Mouse (Mus musculus): ENCODE data around the gene Noct.

Gene Noct

DNA sequence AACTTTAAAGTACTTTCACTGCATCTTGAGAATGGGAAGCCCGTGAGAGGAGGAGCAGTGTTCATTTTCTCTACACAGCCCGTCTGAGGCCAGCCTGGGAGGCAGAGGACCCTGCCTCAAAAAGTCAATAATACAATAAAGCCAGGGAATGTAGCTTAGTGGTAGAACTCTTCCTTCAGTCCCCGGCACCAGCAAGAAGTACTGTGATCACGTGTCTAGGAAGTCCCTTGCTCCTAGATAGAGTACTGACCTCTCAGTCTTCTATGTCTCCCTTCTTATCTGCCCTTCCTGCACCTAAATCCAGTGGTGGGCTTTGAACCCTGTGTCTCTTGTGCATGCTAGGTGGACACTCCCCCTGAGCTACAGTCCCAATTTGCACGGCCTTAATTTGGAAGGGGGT lies 6.6 kb downstream of the Noct start:
- DNase-seq (ENCODE audit: low read depth): no peak

DNA sequence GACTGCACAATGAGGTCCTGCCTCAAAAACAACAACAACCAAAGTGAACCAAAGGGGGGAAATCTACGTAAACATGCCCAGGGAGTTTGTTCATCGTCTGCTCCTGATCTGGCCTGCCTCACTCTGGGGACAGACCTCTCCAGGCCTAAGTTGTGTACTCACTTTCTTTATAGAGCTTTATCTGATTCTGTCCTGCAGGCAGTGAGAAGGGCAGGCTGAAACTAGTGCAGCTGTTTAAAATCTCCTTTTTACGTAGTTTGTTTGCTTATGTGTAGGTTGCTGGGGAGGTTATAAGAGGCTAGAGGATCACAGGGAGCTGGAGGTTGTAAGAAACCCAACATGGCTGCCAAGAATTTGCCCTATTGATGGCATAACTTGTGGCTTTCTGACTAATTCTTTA lies 7.3 kb downstream of the Noct start:
- DNase-seq (ENCODE audit: low read depth): no peak

DNA sequence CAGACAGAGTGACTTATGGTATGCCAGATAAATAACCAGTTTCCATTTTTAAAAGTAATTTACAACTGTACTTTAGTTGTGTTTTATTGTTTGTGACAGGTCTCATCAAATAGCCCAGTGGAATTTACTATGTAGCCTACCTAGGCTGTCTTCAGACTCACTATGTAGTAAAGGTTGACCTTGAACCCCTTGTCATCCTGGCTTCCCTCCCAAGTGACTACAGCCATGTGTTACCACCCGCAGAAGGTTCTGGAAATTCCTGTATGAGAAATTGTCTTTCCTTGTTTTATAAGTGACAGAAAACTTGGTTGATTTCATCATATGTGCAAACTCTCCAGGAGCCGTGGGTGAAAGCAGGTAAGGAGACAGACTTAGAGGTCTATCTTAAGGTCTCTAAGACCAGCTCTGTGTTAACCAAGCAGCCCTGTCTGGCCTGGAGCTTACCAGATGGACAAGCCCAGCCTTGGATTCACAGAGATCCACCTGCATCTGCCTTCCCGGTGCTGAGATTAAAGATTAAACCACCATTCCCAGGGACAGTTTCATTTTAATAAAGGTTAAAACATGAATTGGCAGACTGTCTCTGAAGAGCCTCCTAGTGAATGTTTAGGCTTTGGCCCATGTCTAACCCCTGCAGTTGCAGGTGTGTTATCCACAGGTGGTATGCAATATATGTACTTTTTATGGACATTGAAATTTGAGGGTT lies 8.1 kb downstream of the Noct start:
- DNase-seq (ENCODE audit: low read depth): no peak

DNA sequence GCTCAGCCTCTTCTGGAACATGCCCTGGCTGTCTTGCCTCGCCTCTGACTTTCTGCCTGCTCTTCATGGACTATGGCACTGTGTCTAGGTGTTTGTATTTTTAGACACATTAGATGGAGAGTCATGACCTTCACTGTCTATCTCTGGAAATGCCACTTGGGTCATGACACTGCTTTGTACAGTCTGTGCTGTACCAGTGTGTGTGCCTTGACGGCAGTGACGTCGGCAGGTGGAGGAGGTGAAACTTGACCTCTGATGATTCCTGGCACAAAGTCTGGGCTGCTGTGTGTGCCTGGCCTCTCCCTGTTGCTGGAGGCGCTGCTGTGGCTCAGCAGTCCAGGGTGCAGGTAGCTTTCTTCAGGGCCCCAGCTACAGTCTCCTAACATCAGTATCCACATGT lies 9.2 kb downstream of the Noct start:
- no peak for DNase-seq (ENCODE audit: low read depth)

DNA sequence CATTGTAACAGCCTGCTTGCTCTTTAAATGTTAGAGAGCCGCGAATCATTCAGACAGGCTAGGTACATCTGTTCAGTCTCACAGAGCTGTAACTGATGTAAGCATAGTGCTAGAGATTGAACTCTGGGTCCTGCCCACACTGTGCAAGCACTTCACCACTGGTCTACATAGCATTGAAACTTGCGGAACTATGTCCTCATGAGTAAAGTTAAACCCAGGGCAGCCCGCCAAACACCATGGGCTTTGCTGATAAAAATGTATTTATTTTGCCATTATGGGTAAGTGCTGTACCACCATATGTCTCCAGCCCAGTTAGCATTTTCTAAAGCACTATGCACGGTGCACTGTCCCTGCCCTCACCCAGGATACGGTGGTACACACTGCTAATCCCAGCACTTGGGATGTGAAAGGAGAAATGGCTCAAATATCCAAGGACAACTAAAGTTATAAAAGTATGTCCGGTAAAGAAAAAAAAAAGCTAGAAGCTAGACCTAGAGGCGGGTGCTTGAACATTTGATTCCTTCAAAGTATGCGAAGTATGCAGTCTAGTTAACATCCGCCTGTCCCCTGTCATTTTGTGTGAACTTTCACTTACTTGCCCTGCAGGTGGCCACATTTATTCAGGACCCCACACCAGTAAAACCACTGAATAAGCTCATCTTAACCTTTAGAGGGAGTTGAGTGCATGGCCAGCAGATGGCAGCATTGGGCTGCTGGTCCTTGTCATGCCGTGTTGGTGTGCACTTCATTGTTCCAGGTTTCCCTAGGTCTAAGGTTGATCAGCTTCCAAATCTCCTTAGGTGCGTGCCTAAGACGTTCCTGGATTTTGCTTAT lies 9.9 kb downstream of the Noct start:
- peak; percentile 62 for DNase-seq (ENCODE audit: low read depth)

DNA sequence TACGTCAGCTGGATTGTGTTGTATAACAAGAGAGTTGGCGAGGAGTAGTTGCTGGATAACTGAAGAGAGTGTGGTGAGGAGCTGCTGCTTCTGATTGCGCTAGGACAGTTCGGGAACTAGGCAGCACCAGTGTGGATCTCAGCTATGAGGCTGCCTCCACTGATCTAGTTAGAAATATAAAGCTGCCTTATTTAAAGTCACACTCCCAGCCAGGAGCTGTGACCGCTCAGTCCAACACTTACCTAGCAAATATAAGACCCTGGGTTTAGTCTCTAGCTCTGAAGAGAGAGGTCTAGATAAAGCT lies 10.5 kb downstream of the Noct start:
- DNase-seq (ENCODE audit: low read depth): no peak

DNA sequence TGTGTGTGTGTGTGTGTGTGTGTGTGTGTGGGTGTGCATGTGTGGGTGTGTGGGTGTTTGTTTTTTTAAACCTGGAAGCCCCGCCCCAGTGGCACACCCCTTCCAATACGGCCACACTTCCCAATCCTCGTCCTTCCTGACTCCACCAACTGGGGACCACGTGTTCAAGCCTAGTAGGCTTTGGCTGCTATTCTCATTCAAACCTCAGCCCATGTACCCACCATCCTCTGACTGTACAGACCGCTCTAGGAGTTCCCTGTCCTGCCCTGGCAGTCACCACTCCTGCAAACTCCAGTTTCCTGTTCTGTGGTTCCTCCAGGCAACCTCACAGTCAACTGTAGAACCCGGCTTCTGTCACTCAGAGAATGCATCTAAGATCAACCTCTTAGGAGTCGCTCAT lies 14.3 kb downstream of the Noct start:
- DNase-seq (ENCODE audit: low read depth): no peak

DNA sequence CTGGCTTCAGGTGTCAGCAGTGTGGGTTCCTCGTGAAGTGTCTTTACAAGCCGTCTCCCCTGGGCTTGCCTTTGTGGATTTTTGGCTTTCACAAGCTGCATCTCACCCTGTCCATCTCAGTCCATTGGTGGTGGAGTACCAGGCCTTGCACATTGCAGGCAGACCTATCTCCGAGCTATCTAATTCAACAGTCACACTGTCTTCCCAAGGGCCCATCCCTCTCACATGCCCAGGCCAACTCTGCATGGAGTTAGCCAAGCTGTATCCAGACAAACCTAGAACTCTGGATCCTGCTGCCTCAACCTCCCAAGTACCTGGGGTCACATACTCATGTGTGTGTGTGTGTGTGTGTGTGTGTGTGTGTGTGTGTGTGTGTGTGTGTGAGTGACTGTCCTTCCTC lies 15.3 kb downstream of the Noct start:
- no peak for DNase-seq (ENCODE audit: low read depth)

DNA sequence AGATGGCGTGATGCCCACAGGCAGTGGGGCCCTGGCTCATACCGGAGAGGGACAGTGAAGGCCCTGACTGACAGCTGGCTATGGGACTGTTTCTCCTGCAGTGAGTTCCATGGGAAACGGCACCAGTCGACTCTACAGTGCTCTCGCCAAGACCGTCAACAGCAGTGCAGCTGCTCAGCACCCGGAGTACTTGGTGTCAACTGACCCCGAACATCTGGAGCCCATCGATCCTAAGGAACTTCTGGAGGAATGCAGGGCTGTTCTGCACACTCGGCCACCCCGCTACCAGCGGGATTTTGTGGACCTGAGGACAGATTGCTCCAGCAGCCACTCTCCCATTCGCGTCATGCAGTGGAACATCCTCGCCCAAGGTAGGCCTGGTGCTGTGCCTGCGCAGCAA lies 23.5 kb downstream of the Noct start:
- DNase-seq (ENCODE audit: low read depth): no peak

DNA sequence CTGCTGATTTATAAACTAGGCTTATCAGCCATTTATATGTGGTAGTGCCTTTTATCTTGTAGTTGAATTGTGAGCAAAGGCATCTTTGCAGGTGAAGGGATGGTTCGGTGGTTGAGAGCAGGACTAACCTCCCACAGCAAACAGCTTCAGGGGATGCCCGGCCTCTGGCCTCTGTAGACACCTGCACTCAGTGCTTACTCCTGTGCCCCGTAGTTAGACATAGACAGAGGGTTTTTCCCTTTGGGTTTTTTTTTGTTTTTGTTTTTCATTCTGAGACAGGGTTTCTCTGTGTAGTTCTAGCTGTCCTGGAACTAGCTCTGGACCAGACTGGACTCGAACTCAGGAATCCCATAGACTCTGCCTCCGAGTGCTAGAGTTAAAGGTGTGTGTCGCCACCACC lies 24.4 kb downstream of the Noct start:
- DNase-seq (ENCODE audit: low read depth): no peak

DNA sequence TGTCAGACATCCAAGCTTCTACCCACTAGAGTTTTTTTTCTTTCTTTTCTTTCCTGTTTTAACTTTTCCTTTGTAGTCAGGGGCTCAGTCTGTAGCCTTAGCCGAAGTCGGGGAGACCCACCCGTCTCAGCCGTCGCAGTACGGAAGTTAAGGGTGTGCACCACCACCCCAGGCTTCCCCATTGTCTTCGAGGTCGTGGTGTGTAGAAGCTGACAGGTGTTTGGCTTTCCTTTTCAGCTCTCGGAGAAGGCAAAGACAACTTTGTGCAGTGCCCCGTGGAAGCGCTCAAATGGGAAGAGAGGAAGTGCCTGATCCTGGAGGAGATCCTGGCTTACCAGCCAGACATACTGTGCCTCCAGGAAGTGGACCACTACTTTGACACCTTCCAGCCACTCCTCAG lies 25.2 kb downstream of the Noct start:
- no peak for DNase-seq (ENCODE audit: low read depth)

DNA sequence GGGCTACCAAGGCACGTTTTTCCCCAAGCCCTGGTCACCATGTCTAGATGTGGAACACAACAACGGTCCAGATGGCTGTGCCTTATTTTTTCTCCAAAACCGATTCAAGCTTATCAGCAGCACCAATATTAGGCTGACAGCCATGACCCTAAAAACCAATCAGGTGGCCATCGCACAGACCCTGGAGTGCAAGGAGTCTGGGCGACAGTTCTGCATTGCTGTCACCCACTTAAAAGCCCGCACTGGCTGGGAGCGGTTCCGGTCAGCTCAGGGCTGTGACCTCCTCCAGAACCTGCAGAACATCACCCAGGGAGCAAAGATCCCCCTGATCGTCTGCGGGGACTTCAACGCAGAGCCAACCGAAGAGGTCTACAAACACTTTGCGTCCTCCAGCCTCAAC lies 25.6 kb downstream of the Noct start:
- DNase-seq (ENCODE audit: low read depth): no peak

DNA sequence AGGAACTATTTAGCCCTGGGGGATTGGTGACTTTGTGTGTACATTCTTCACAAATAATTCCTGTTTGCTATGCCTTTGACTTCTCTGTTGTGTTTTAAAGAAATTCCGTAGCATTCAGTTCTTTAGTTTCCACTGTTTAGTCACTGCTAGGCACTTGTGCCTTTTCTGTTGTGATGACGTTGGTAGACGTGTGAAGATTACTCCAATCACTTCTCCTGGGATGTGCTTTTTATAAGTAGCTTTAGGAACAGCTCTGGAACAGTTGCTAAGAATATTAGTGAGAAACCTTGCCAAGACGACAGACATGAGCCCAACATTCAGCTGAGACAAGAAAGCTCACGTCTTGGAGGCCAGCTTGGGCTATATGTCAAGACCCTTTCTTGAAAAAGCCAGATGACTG lies 26.8 kb downstream of the Noct start:
- DNase-seq (ENCODE audit: low read depth): no peak

DNA sequence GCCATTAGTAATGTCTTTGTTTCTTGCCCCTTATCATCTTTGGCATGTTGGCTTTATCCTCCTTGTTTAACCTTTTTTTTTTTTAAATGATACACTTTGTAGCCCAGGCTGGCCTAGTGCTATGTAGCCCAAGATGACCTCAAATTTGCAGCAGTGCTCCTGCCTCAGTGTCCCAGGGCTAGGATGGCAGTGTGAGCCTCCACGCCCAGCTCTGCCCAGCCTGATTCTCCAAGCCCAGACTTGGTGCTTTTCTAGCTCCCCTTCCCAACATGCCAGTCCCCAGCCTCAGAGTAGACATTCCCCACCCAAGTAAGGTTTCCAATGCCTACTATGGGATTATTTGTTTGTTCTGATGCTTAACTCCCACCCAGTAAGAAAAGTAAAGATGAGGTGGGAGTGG lies 28.0 kb downstream of the Noct start:
- DNase-seq (ENCODE audit: low read depth): no peak

DNA sequence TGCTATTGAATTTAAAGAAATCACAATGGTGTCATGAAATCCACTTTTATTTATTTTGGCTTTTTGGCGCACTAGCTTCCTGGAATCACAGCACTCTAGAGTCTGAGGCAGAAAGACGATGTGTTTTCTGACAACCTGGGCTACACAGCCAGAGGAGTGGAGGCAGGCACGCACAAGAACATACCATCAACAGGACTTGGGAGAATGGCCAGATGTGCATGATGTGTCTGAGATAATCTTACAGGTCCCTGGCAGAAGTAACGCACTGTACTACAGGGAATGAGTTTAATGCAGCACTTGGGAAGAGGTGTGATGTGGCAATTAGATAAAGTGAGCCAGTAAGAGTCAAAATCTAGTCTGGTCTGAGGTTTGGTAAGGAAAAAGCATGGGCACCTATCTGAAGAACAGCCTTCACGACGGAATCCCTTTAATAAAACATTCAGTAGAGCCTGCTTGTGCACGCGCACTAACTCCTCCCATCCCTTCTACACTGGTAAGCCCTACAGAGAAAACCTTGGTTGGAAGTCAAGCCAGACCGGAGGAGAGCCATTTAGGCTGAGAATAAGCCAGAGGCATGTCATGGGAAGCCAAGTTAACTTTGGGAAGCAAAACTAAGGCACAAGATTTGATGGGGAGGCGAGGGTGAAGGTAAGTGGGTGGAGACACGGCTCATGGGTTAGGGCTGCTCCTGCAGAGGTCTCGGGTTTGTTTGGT lies 28.6 kb downstream of the Noct start:
- DNase-seq (ENCODE audit: low read depth): no peak

DNA sequence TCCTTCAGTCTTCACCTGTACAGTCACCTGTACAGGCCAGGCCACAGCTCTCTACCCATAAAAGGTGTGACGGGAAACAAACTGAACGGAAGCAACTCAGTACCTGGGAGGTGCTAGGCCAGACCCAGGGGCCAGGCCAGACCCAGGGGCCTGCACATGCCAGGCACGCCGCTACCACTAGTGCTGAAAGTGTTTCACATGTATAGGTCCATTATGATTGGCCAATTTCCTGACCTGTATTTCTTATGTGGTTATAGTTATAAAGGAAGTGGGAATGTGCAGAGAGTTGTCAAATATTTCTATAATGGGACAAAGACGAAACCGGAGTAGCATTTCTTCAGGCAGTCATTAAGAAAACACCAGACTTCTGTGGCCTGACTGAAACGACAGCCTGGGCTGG lies 30.5 kb downstream of the Noct start:
- no peak for DNase-seq (ENCODE audit: low read depth)

DNA sequence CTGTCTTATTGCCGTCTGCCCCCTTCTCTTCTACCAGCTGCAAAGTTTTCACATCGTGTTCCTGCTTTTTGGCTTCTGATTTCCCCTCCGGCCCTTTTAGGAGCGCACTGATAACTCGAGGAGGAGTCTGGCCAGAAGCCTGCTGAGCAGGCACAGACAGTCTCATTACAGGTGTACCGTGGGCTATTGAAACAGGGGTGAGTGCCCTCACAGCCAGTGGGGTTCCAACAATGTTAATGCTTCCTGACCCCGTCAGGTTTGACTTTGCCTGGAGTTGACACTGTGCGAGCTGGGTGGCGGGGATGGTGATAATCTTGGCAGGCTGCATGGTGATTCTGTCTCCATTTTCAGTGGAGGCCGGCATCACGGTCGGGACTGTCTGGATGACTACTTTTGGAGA lies 32.2 kb downstream of the Noct start:
- DNase-seq (ENCODE audit: low read depth): no peak

DNA sequence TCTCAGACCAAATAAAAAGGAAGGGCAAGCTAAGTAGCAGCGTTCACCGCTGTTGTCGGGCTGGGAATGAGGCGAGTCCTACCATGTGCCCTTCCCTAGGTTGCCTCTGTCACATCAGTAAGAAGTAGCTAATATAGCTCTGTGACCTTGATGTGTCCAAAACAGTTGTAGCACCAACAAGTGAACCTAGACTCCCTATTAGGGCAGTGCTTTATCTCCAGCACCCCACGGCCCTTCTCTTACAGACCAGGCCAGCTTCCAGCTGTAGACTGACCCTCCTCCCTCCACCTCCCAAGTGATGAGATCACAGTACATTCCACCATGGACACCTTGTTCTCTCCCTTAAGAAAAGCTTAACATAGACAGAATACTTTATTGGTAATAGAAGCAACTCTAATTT lies 33.8 kb downstream of the Noct start:
- no peak for DNase-seq (ENCODE audit: low read depth)

DNA sequence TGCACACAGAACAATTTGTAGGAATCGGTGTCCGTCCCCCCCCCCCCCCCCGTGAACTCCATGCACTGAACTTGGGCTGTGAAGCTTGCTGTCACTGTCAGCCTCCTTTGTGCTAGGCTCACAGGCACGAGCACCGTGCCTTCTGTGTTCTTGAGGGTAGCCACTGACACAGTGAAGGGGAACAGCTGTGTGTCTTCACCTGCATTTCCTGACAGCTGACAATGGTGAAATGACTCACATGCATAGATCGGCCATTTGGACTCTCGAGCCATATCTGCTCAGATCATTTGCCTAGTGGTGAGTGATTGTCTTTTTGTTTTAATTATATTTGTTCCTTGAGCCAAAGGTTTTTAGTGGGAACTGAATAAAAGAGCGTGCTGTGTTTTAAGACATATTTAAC lies 38.7 kb downstream of the Noct start:
- DNase-seq (ENCODE audit: low read depth): no peak

DNA sequence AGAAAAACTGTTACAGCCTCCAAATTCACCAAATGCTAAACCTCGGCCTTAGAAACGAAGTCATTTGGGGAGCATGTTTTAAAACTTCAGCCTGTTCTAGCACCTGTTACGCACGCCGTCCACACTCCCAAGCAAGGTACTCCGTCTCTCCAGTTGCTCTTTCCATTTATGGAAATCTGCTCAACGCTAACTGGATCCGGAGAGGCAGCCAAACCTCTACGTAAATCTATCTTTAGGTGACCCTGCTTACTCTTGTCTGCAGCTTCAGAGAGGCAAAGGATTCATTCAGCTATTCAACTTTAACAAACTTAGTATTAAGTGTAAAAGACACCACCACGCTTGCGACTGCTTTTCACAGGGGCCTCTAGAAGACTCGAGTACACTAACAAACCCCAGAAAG lies 44.2 kb downstream of the Noct start:
- DNase-seq (ENCODE audit: low read depth): no peak

DNA sequence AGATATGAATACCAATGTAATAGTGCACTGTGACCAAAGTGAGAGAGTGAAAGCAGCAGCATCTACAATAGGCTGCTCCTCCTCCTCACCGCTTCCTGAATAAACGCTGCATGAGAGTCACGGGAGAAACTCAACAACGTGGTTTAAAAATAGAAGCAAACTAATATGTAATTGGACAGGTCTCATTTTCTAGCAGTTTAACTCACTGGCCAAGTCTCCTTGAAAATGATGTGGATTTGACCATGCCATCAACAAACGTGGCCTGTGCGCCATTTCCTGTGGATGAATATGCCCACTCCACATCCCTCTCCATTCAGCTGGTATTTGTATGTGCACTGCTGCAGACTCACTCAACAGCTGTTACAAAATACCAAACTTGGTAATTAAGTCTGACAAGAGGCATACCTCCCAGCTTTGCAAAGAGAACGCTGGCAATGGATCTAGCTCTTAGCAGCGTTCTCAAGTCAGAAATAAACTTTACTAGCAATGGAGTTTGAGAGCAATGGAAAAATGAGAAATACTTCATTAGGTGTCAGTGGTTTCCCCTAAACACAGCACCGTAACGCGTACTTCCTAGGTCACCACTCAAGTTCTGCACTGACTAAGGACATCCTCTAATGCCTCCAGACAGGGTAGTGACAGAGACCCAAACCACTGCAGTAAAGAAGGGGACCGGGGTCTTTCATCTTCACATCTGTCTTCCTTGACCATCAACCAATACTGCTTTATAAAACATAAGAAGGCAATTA lies 46.0 kb downstream of the Noct start:
- peak; percentile 52 for DNase-seq (ENCODE audit: low read depth)

DNA sequence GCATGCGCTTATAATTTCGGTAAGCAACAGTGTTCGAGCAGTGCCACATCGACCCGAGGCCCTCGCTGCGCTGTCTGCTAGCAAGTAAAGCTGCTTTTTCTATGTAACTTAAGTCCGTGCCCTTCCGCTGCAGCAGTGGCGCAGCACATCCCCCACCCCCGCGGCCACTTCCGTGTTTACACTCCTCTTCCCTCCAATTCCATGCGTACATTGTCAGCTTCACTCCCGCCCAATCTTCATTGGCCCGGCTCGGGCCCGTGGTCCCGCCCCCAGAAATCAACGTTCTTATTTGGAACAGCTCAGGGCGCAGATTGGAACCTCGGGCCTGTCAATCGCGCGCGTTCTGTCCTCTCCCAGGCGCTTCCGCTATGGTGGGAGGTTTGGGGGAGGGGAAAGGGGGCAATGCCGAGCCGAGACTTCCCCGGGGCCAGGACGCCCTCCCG lies 51.7 kb downstream of the Noct start:
- peak; percentile 96 for DNase-seq (ENCODE audit: low read depth)

Measured in fibroblast of lung, adult 2 months (primary cell).